Mouse (Mus musculus) forebrain, embryonic 14.5 days (tissue): Measurements from ENCODE around the gene Zhx3. TPM values are rescaled to one million over a fixed set of nuclear protein-coding genes. Genes with fewer than 3 reads are reported as not detected.
A peak's percentile ranks its signal among the peaks of the same experiment; 100 is the strongest.

Source experiments
- ATAC-seq: fragments of 200-750 bp; cut with Nextera tagmentation; 2 replicates; pipeline ENCODE4 v1.8.0; 2017; ENCODE audit warnings: mild to moderate bottlenecking, moderate library complexity
- DNase-seq: peaks from one replicate; pipeline ENCODE4 v3.0.0-alpha.2; 2015; ENCODE audit warnings: low spot score
- H3K27ac ChIP-seq: fragments of 300-500 bp; sonication (generic); 2 replicates; pipeline ENCODE4 v1.5.1; 2014; ENCODE audit warnings: low read depth, mild to moderate bottlenecking, control low read depth, low read length, moderate library complexity
- H3K27me3 ChIP-seq: fragments of 300-500 bp; sonication (generic); replicated peaks from 2 replicates; pipeline ENCODE4 v1.6.1; 2014; ENCODE audit warnings: low read length, control low read depth, mixed read lengths; ENCODE audit not compliant: control insufficient read depth, insufficient read depth
- H3K36me3 ChIP-seq: fragments of 300-500 bp; sonication (generic); 2 replicates; pipeline ENCODE4 v1.6.1; 2014; ENCODE audit warnings: low read length, control low read depth; ENCODE audit not compliant: control insufficient read depth, insufficient read depth
- H3K4me1 ChIP-seq: fragments of 300-500 bp; sonication (generic); 2 replicates; pipeline ENCODE4 v1.6.1; 2014; ENCODE audit warnings: antibody characterized with exemption, low read length, control low read depth; ENCODE audit not compliant: control insufficient read depth, insufficient read depth
- H3K4me2 ChIP-seq: fragments of 300-500 bp; sonication (generic); 2 replicates; pipeline ENCODE4 v1.6.1; 2014; ENCODE audit warnings: mild to moderate bottlenecking, control low read depth, low read length
- H3K4me3 ChIP-seq: fragments of 300-500 bp; sonication (generic); 2 replicates; pipeline ENCODE4 v1.5.1; 2014; ENCODE audit warnings: low read depth, low read length, control low read depth
- H3K9ac ChIP-seq: fragments of 300-500 bp; sonication (generic); 2 replicates; pipeline ENCODE4 v1.6.1; 2014; ENCODE audit warnings: mild to moderate bottlenecking, low read length, control low read depth, moderate library complexity
- H3K9me3 ChIP-seq: fragments of 300-500 bp; sonication (generic); replicated peaks from 2 replicates; pipeline ENCODE4 v1.6.1; 2016; ENCODE audit warnings: low read length, control low read depth, mixed read lengths; ENCODE audit not compliant: control insufficient read depth
- WGBS: fragments of 180-500 bp; shearing (Covaris S2); extraction: QIAGEN DNeasy Blood & Tissue Kit; methylation state at CpG from one replicate; pipeline ENCODE4 v1.1.7; 2014; 5-methylcytosine and 5-hydroxymethylcytosine counted together
- polyA plus RNA-seq: library from polyadenylated mRNA; unstranded; fragments of >200 nt; fragmentation: Nextera tagmentation; extraction: Ambion mirVana; gene quantifications from 2 replicates; pipeline ENCODE4 v1.2.1, GENCODE M21; 2014

The Zhx3 gene
- polyA plus RNA-seq, 1 experiment from 2014 or later = 10.8 TPM

GRCm38 (mm10) chr2:160766371-160766771, 106.4 kb downstream of the Zhx3 start:
- no peak for ATAC-seq
- H3K9me3 ChIP-seq = no peaks in the 10 kb centered on the region
- H3K4me1 ChIP-seq = no peaks in the 10 kb centered on the region
- no peak overlapping the region for H3K4me2 ChIP-seq
- no peak overlapping the region for H3K4me3 ChIP-seq
- H3K9ac ChIP-seq = no peak overlapping the region
- H3K27ac ChIP-seq = no peak overlapping the region
- H3K27me3 ChIP-seq = no peaks in the 10 kb centered on the region
- no peak for DNase-seq
- H3K36me3 ChIP-seq = peaks cover 59% of the 10 kb centered on the region
- 74% methylated on average over 5 of the region's 5 CpGs for WGBS

GRCm38 (mm10) chr2:160765096-160765495, 107.7 kb downstream of the Zhx3 start:
- DNase-seq (no peak), ATAC-seq (no peak)
- H3K27me3 ChIP-seq = no peaks in the 10 kb centered on the region
- H3K4me3 ChIP-seq = no peak overlapping the region
- H3K36me3 ChIP-seq = peaks cover 69% of the 10 kb centered on the region
- no peaks in the 10 kb centered on the region for H3K9me3 ChIP-seq
- no peak overlapping the region for H3K9ac ChIP-seq
- no peak overlapping the region for H3K4me2 ChIP-seq
- 76% methylated on average over 3 of the region's 3 CpGs for WGBS
- H3K4me1 ChIP-seq = no peaks in the 10 kb centered on the region
- no peak overlapping the region for H3K27ac ChIP-seq

- no peak overlapping the region for H3K4me3 ChIP-seq
- no peaks in the 10 kb centered on the region for H3K4me1 ChIP-seq
- H3K36me3 ChIP-seq = peaks cover 76% of the 10 kb centered on the region
- H3K27me3 ChIP-seq = no peaks in the 10 kb centered on the region
- H3K9ac ChIP-seq = no peak overlapping the region
- H3K4me2 ChIP-seq = no peak overlapping the region
- no peak for DNase-seq
- ATAC-seq = no peak
- H3K27ac ChIP-seq = no peak overlapping the region
- H3K9me3 ChIP-seq = no peaks in the 10 kb centered on the region
- 92% methylated on average over 2 of the region's 2 CpGs for WGBS
These were observed 108.4 kb downstream of the Zhx3 start for GRCm38 (mm10) chr2:160764386-160764785.

GRCm38 (mm10) chr2:160763816-160764215, 109.0 kb downstream of the Zhx3 start:
- DNase-seq = no peak

GRCm38 (mm10) chr2:160760433-160761184, 112.2 kb downstream of the Zhx3 start:
- no peak overlapping the region for H3K4me3 ChIP-seq
- no peaks in the 10 kb centered on the region for H3K27me3 ChIP-seq
- no peak overlapping the region for H3K9ac ChIP-seq
- 89% methylated on average over 9 of the region's 9 CpGs for WGBS
- no peaks in the 10 kb centered on the region for H3K9me3 ChIP-seq
- H3K36me3 ChIP-seq = peaks cover 98% of the 10 kb centered on the region
- DNase-seq (peak; percentile 29), ATAC-seq (no peak)
- H3K4me2 ChIP-seq = no peak overlapping the region
- H3K27ac ChIP-seq = no peak overlapping the region
- H3K4me1 ChIP-seq = no peaks in the 10 kb centered on the region

More at GRCm38 (mm10) chr2:160763816-160764215, 109.0 kb downstream of the Zhx3 start:
- H3K36me3 ChIP-seq = peaks cover 81% of the 10 kb centered on the region
- H3K4me1 ChIP-seq = no peaks in the 10 kb centered on the region
- ATAC-seq = no peak
- no peaks in the 10 kb centered on the region for H3K9me3 ChIP-seq
- 90% methylated on average over 3 of the region's 3 CpGs for WGBS
- H3K4me2 ChIP-seq = no peak overlapping the region
- no peak overlapping the region for H3K27ac ChIP-seq
- H3K4me3 ChIP-seq = no peak overlapping the region
- no peaks in the 10 kb centered on the region for H3K27me3 ChIP-seq
- no peak overlapping the region for H3K9ac ChIP-seq

- no peaks in the 10 kb centered on the region for H3K4me1 ChIP-seq
- DNase-seq = no peak
- H3K4me2 ChIP-seq = no peak overlapping the region
- no peak overlapping the region for H3K27ac ChIP-seq
- H3K9me3 ChIP-seq = no peaks in the 10 kb centered on the region
- H3K36me3 ChIP-seq = peaks cover 100% of the 10 kb centered on the region
- no peak for ATAC-seq
- no peak overlapping the region for H3K4me3 ChIP-seq
- WGBS = 91% methylated on average over 6 of the region's 6 CpGs
- H3K9ac ChIP-seq = no peak overlapping the region
- no peaks in the 10 kb centered on the region for H3K27me3 ChIP-seq
These were observed 116.1 kb downstream of the Zhx3 start for GRCm38 (mm10) chr2:160756583-160757203.

GRCm38 (mm10) chr2:160747075-160747474, 125.7 kb downstream of the Zhx3 start:
- DNase-seq (no peak), ATAC-seq (no peak)
- peaks cover 4% of the 10 kb centered on the region; the same call in 1 of the 2 replicates for H3K4me1 ChIP-seq
- H3K27me3 ChIP-seq = no peaks in the 10 kb centered on the region
- H3K9ac ChIP-seq = no peak overlapping the region
- H3K4me3 ChIP-seq = no peak overlapping the region
- no peaks in the 10 kb centered on the region for H3K9me3 ChIP-seq
- H3K27ac ChIP-seq = no peak overlapping the region
- 84% methylated on average over 10 of the region's 10 CpGs for WGBS
- H3K36me3 ChIP-seq = peaks cover 77% of the 10 kb centered on the region
- H3K4me2 ChIP-seq = no peak overlapping the region

GRCm38 (mm10) chr2:160746637-160747036, 126.2 kb downstream of the Zhx3 start:
- H3K4me3 ChIP-seq = no peak overlapping the region
- 96% methylated on average over 5 of the region's 5 CpGs for WGBS
- H3K36me3 ChIP-seq = peaks cover 73% of the 10 kb centered on the region

GRCm38 (mm10) chr2:160745497-160745896, 127.3 kb downstream of the Zhx3 start:
- H3K4me1 ChIP-seq = peaks cover 13% of the 10 kb centered on the region
- no peak overlapping the region for H3K4me3 ChIP-seq
- H3K27me3 ChIP-seq = no peaks in the 10 kb centered on the region
- H3K4me2 ChIP-seq = no peak overlapping the region
- H3K9ac ChIP-seq = no peak overlapping the region
- H3K27ac ChIP-seq = no peak overlapping the region; the same call in 1 of the 2 replicates
- DNase-seq (no peak), ATAC-seq (no peak)
- WGBS = 100% methylated on average over 1 of the region's 1 CpGs
- H3K9me3 ChIP-seq = no peaks in the 10 kb centered on the region
- H3K36me3 ChIP-seq = peaks cover 62% of the 10 kb centered on the region

More at GRCm38 (mm10) chr2:160746637-160747036, 126.2 kb downstream of the Zhx3 start:
- H3K4me2 ChIP-seq = no peak overlapping the region
- no peak for ATAC-seq
- H3K9me3 ChIP-seq = no peaks in the 10 kb centered on the region
- peaks cover 4% of the 10 kb centered on the region for H3K4me1 ChIP-seq
- H3K27me3 ChIP-seq = no peaks in the 10 kb centered on the region
- no peak overlapping the region for H3K27ac ChIP-seq
- H3K9ac ChIP-seq = no peak overlapping the region
- no peak for DNase-seq
